Mouse (Mus musculus) 416B (cell line): Measurements from ENCODE around the gene Il5ra.

Experiments
- DNase-seq: peaks from one replicate; pipeline ENCODE4 v3.0.0; 2011; ENCODE audit warnings: low read depth

The Il5ra gene

DNA sequence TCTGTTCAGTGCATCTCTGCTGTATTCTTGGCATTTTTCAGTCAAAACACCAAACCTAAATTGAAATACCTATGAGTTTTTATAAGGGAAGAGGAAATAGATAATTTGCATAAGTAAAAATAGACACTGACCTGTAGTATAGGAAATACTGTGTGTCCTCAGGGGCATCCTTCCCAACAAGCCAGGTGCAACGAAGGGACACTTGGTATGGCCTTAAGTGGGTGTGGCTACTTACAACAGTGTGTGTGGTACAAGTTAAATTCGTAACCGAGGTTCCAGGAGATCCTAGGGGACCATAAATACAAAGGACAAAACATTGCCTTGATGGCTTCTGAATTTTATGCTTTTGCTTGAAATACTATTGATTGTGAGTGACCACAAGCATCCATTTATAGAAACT lies 10.6 kb downstream of the Il5ra start:
- DNase-seq = no peak

DNA sequence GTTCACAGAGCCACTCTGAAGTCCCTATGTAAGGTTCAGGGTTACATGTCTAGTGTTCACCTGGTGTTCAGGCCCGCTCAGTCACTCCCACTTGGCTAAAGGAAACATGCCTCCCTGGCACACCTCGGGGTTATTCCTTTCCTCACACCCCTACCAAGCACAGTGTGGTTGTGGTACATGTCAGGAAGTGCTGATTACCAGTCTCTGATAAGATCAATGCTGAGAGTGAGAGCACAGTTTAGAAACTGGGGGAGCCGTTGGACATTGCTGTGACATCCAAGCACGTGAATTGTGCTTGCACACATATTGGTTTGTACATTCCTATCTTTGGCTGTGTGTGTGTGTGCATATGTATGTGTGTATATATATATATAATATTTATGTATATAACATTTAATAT lies 16.3 kb downstream of the Il5ra start:
- peak; percentile 57 for DNase-seq

DNA sequence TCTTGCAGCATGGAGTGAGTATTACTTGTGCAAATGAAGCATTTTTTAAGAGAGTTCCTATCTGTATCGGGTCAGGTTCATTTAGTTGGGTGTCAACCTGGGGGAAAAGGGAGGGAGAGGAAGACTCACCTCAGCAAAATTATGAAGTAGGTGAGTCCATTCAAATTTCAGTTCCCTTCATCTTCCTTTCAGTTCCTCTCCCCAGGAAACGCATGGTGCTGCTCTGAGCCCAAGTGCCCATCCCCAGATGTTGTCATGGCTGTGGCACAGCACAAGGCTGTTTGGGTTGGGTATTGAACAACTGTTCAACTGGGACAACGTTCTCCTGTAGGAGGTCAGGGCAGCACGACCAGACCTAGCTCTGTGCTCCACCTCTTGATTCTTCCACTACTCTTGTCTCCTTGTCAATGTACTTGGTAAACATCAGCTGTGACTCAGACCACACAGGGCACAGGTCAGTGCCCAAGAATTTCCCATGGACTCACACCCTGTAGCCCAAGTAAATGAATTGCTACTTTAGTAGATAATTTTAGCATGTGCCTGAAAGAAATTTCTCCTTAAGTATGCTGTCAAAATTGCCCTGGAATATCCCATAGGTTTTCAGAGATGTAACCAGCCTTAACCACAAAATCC lies 19.0 kb downstream of the Il5ra start:
- DNase-seq = no peak

DNA sequence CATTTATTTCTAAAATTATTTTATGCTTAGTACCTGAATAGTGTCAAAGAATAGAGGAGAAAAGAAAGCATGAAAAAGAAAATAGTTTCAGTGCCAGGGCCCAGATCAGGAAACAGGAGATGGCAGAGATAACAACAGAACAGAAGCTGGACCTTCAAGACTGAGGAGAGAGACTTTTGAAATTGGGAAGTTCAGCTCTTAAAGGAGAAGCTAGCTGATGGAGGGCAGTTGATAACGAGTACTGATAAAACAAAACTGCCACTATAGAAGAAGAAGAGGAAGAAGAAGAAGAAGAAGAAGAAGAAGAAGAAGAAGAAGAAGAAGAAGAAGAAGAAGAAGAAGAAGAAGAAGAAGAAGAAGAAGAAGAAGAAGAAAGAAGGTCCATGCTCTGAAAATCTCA lies 21.1 kb downstream of the Il5ra start:
- peak; percentile 29 for DNase-seq

DNA sequence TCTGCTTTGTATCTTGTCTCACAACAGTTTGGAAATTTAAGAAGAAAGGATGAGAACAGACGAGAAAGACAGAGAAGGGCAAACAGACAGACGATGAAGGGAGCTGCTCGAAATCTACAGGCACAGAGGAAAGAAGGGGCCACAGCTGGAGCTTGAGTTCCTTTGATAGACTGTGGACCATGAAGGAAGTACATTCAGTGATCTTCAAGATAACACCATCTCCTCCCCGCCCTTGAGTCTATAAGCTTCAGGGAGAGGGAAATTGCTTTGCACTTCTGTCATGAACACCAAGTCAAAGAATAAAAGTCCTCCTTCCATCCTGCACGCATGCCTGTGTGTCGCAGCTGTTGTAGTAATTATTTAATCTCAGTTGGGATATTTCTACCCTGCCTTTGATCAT lies 22.8 kb downstream of the Il5ra start:
- peak; percentile 64 for DNase-seq

DNA sequence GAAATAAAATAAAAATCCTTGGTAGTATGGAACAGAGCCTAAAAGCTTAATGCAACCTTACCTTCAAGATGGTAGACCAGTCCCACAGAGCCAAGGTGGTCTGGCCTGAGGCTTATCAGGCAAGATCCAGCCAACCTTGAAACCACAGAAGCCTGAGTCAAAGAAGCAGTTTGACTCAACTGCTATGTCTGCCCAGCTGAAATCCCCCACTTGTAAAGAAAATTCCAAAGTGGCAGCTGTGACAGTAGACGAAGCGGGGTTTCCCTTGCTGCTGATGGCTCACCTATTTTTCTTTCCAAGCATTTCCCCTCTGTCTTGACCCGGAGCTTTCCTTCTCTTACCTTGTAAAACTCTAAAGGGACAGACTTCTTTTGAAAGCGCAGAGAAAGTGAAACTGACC lies 23.2 kb downstream of the Il5ra start:
- peak; percentile 45 for DNase-seq

DNA sequence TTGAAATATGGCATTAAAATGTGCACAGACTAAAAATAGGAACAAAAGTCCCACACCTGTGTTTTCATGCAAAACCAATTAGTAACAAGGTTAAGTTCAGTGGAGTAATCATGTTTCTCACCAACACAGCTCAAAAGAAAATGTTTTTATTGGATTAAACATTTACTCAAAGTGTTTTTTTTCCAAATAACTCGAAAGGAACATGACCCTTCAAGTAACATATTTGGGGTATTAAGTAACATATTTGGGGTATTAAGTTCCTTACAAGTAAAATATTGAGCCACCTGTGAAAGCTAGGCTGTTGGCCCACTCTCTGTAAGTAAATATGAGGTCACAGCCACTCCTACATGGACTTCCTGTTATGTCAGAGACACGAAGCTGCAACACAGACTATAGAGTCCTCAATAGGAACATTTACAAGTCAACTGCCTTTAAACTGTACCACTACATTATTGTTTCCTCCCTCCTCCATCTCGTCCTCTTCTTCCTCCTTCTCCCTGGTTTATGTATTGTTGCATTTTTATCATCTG lies 43.3 kb downstream of the Il5ra start:
- no peak for DNase-seq

DNA sequence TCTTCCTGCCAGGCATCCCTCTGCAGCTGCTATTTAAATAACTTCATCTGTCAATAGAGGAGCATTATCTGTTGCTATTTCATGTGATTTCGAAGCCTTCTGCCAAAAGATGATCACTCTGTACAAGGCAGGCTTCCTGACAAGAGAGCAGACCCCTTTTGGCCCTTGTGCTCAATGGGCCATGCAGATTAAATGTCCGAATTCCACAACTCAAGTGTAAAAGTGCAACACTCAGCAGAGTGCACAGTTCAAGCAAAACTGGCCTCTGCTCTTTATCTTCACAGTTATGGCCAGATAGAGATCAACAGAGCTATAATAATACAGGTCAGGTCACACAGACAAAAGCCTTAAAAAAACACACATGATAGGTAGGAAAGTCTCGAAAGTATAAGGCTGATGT lies 46.9 kb downstream of the Il5ra start:
- no peak for DNase-seq

DNA sequence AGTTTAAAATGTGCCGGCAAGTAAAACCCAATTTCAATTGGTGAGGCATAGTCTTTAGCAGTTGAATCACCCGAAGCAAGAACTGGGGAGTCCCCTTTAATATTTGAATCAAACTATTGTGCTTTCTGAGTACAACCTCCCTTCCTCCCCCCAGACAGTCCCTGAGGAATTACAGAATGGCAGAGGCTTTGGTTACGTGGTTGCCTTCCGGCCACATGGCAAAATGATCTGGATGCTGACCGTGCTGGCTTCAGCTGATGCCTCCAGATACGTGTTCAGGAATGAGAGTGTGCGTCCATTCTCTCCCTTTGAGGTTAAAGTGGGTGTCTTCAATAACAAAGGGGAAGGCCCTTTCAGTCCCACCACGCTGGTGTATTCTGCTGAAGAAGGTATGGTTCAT lies 73.3 kb downstream of the Il5ra start:
- no peak for DNase-seq

DNA sequence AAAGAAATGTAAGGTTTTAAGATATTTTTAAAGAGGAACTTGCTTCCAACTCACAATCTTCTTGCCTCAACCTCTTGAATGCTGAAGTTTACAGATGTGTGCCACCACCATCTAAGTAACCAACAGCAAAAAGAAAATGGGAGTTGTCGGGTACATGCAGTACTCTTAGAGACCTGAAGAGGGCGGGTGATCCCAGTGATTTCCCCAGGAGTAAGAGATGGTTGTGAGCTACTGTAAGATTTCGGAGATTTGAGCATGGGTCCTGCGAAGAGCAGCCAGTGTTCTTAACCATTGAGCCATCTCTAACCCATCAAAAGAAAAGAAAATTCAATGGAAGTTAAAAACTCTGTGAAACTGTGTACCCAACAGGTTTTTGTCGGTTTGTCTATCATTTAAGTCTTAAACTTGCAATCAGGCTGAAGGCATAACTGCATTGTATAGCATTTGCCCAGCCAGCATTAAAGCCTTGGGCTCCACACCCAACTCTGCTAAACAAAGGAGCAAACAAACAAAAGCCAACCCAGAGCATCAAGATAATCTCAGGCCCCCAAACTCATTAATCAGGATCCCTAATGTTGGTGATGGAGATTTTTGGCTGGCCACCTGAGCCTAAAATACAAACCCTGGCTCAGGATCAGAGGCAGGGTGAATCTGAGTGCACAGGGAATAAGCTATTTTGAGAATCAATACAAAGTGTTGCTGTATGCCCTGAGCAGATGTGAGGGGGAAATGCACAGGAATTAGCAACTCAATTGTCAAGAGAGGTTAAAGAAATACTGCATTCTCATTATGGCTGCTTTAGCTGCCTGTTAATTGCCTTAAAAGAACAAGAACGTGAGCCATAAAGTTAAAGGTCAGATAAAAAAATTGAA lies 84.8 kb downstream of the Il5ra start:
- peak; percentile 69 for DNase-seq
